Mouse (Mus musculus) layer of hippocampus, postnatal 36 days (tissue): ENCODE results near the gene Gm32717. TPM values are rescaled to one million over a fixed set of nuclear protein-coding genes. Genes with fewer than 3 reads are reported as not detected.
"Not testable (repeated sequence)": the region's sequence is repeated elsewhere in the genome, so short reads cannot be mapped to it uniquely, and the experiment has no call there.

ENCODE experiments used
- DNase-seq, 2 experiments: peaks; one replicate each; pipeline ENCODE4 v3.0.0; 2022
- total RNA-seq, 2 experiments: library from RNA; stranded (reverse); gene quantifications; 2 replicates each; pipeline ENCODE4 v1.2.3; 2021

The Gm32717 gene
- under 1 TPM; 0.94 to 0.97 TPM for total RNA-seq

- DNase-seq = not testable (repeated sequence)
Measured at GRCm38 (mm10) chr10:118240680-118241079, at the start of gene Gm32717. TSS of gene Gm32717 (minus strand) at chr10:118240780.

- not testable (repeated sequence) for DNase-seq
Measured at GRCm38 (mm10) chr10:118283016-118283415, 42.4 kb upstream of the Gm32717 start.

GRCm38 (mm10) chr10:118282565-118282964, 42.0 kb upstream of the Gm32717 start:
- not testable (repeated sequence) for DNase-seq

DNA sequence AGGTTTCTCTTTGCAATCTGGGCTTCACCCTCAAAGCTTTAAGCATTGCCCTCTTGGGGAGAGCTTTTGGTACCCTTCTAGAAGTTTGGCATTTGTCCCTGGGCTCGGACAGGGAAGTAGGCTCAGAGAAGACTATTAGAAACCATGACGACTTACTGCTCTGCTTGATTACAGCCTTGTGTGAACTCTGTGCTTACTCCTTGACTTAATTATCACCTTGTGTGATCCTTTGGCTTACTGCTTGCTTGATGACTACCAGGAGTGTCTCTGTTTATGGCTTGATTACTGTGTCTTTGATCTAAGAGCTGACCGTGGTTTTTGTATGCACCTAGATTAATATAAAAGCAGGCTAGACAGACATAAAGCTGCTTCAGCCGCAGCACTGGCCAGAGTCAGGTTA, 37.5 kb upstream of the Gm32717 start:
- DNase-seq = not testable (repeated sequence)

GRCm38 (mm10) chr10:118271416-118271815, 30.8 kb upstream of the Gm32717 start:
- not testable (repeated sequence) for DNase-seq

DNA sequence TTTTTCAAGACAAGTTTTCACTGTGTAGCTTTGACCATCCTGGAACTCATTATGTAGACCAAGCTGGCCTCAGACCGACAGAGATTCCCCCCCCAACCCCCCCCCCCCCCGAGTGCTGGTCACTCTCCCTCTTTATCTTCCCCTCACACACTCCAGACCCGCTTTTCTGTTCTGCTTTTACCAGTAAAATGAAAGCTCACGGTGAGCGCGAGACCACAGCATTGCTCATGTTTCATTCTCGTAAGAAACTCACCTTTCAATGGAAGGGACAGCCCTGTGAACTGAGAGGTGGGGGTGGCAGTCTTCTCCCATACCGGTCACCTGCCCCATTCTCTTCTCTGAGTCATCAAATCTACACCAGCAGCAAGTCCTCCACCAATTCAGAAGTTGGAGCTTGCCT, 28.2 kb upstream of the Gm32717 start:
- not testable (repeated sequence) for DNase-seq

- DNase-seq = not testable (repeated sequence)
Measured at GRCm38 (mm10) chr10:118258388-118258787, 17.8 kb upstream of the Gm32717 start, which contains the start of gene Gm32802. TSS of gene Gm32802 (plus strand) at chr10:118258688.

GRCm38 (mm10) chr10:118250852-118251295, 10.3 kb upstream of the Gm32717 start:
- DNase-seq = peak; percentile 15 to 27

DNA sequence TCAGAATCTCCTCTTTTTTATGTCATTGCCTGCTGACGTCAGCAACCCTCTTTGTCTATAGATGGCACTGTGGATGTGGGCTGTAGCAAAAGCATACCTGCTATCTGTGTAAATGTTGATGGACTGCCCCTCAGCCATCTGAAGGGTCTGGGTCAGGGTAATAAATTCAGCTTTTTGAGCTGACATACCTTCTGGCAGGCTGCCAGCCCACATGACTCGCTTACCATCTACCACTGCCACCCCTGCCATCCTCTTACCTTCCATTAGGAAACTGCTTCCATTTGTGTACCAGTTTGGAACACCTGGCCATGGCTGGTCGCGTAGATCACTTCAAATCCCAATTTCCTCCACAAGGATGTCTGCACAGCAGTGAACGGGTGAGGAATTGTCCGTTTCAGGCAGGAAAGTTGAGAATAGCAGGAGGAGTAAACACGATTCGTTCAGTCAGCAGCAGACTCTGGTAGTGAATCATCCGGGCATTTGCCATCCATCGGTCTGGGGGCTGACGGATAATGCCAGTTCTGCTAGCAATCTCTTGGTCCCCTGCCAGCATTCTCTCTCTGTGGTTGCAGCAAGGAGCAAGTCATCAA, 8.5 kb upstream of the Gm32717 start:
- DNase-seq = peak; percentile 15 to 31

- DNase-seq = not testable (repeated sequence)
Measured at GRCm38 (mm10) chr10:118232607-118233006, 8.0 kb downstream of the Gm32717 start.

- not testable (repeated sequence) for DNase-seq
Measured at GRCm38 (mm10) chr10:118227629-118228028, 13.0 kb downstream of the Gm32717 start.

DNA sequence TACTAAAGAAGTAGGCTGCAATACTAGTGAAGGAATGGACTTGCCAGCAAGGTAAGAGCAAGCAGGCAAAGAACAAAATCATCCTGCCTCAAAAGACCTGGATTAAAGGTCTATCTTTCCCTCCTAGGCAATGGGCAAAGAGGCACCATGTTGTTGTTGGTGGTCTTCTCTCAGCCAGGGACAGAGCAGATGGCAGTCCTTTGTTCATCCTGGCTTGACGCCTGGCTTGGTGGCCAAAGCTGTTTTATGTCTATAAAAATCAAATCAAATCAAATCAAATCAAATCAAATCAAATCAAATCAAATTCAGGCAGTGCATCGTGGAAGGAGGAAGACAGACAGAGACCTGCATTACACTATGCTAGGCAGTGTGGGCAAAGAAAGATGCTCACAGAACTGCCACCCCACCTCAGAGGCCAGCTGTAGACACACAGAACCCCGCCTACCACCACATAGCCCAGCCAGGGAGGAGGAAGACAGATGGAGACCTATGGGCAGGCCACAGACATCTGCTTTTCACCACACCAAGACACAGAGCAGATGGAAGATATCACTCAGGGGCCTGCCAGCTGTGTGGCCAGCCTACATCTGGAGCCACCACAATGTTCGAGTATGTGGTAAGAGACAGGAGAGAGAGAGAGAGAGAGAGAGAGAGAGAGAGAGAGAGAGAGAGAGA, 24.7 kb downstream of the Gm32717 start:
- not testable (repeated sequence) for DNase-seq

DNA sequence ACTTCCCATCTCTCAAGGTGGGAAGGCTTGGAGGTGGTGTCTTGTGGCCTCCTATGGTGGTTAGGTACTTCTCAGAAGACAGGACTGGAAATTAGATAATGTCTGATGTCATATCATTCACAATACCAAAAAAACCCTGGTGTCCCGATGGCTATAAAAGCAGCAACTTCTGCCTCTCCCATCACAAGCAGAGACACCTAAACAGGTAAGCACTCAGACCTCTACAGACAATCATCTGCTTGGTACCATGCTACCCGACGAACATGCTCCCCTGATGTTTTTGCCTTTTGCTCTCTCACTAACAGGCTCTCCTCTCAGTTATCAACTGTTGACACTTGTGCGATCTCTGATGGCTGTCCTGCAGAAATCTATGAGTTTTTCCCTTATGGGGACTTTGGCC, 35.9 kb downstream of the Gm32717 start, which contains the start of gene Il22:
Il22 (plus strand) TSS at position 301 of the 400 bp plus-strand sequence.
- DNase-seq = no peak

DNA sequence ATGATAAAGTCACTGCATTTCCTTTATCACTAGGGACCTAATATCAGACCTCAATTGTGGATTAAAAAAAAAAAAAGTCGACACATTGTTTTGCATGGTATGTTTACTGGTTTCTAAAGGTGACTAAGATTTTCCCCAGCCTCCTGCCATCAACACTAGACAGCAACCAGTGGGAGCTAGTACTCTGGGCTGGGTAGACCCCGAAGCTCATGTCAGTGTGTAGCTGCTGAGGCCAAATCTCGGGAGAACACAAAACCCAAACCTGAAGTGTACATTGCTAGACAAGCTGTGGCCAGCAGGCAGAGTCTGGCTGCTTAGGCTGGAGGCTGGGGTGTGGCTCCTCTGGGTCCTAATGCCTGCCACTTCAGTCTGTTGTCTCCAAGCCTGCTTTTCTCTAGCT, 45.4 kb downstream of the Gm32717 start:
- not testable (repeated sequence) for DNase-seq

Other genes with a start within 250 kb of the Gm32717 start
- gene Mdm1, start 99.0 kb downstream of the Gm32717 start, total RNA-seq = 10 to 100 TPM; 10.7 to 13.3 TPM
- not detected for gene Il22, start 35.8 kb downstream of the Gm32717 start, total RNA-seq
- gene Gm32802, start 17.9 kb upstream of the Gm32717 start, total RNA-seq = under 1 TPM; 0.94 to 0.97 TPM
- not detected for gene Iltifb, start 54.3 kb upstream of the Gm32717 start, total RNA-seq
- not detected for gene Gm9040, start 86.2 kb upstream of the Gm32717 start, total RNA-seq
- not detected for gene Gm9044, start 91.6 kb upstream of the Gm32717 start, total RNA-seq
- gene Gm9045, start 97.1 kb upstream of the Gm32717 start, total RNA-seq = not detected
- not detected for gene Gm9046, start 102.5 kb upstream of the Gm32717 start, total RNA-seq
- gene Gm9048, start 107.9 kb upstream of the Gm32717 start, total RNA-seq = not detected
- gene Gm9049, start 113.3 kb upstream of the Gm32717 start, total RNA-seq = not detected
- not detected for gene Ifng, start 200.3 kb upstream of the Gm32717 start, total RNA-seq